Mouse (Mus musculus): Measurements from ENCODE around the gene Lta. TPM values are rescaled to one million over a fixed set of nuclear protein-coding genes. Genes with fewer than 3 reads are reported as not detected.

The Lta gene
- polyA plus RNA-seq, 1 experiment, result 26.8 TPM

- DNase-seq (ENCODE audit: low read depth in 1 of 2, low spot score in 2 of 2), result no peak
- TF ChIP-seq CTCF (IDR thresholded peaks at IDR 0.05; ENCODE audit: extremely low read depth, insufficient read depth, insufficient read length, insufficient replicate concordance) (no peak), POLR2A (IDR thresholded peaks at IDR 0.05; ENCODE audit: low read depth, low read length) (no peak)
- Histone ChIP-seq H3K4me3 (ENCODE audit: extremely low read depth, insufficient read depth, insufficient read length) (no peak overlapping the region), H3K27ac (ENCODE audit: insufficient read depth, low read length) (no peak overlapping the region), H3K4me1 (ENCODE audit: control insufficient read depth, insufficient read depth, insufficient read length) (no peaks in the 10 kb centered on the region), H3K27me3 (ENCODE audit: control insufficient read depth, insufficient read depth, low read length) (no peaks in the 10 kb centered on the region), H3K36me3 (ENCODE audit: control insufficient read depth, insufficient read depth, low read length) (peaks cover 63% of the 10 kb centered on the region)
- WGBS, result 91% methylated on average over 15 of the region's 15 CpGs
Measured at GRCm38 (mm10) chr17:35251162-35251719, 46.1 kb upstream of the Lta start.

GRCm38 (mm10) chr17:35250348-35251120 lies 45.4 kb upstream of the Lta start:
- Histone ChIP-seq H3K4me3 (ENCODE audit: extremely low read depth, insufficient read depth, insufficient read length) (no peak overlapping the region), H3K36me3 (ENCODE audit: control insufficient read depth, insufficient read depth, low read length) (peaks cover 65% of the 10 kb centered on the region), H3K4me1 (ENCODE audit: control insufficient read depth, insufficient read depth, insufficient read length) (no peaks in the 10 kb centered on the region; the same call in 1 of the 2 replicates), H3K27ac (ENCODE audit: insufficient read depth, low read length) (no peak overlapping the region), H3K27me3 (ENCODE audit: control insufficient read depth, insufficient read depth, low read length) (no peaks in the 10 kb centered on the region)
- no peak for DNase-seq (ENCODE audit: low read depth in 1 of 2, low spot score in 2 of 2)
- TF ChIP-seq POLR2A (IDR thresholded peaks at IDR 0.05; ENCODE audit: low read depth, low read length), result no peak
- TF ChIP-seq CTCF (IDR thresholded peaks at IDR 0.05; ENCODE audit: extremely low read depth, insufficient read depth, insufficient read length, insufficient replicate concordance), result no peak
- 97% methylated on average over 3 of the region's 3 CpGs for WGBS

DNA sequence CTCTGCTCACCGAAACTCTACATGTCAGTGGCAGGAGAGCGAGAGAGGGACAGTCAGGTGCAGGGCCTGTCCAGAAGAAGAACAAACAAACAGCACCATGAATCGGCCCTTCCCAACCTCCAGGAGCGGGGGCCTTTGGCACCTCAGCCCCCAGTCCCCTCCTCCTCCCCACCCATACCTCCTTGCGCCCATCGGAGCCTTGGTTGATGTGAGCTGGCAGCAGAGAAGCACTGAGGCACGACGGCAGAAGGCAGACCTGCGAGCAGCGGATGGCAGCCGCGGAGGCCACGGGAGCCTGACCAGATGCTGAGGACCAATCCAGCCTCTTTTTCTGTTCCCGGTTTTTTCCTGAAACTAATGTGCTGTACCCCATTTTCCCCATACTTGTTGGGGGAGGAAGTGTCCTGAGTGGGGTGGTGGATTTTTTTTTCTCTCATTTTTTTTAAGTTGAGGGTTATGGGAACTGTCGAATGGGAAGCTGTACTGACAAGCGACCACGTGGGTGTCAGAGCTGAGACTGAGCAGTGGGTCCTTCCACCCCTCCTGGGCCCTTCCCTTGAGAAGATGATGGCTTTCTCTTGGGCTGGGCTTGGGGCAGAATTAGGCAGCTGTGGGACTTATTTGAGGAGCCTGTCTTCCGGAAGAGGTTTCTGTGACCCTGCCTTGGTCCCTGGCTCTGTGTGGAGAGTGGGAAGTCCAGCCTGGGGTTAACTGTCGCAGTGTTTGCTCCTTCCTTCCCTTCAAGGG lies 44.5 kb upstream of the Lta start:
- peaks cover 73% of the 10 kb centered on the region for H3K36me3 ChIP-seq (ENCODE audit: control insufficient read depth, insufficient read depth, low read length)
- 85% methylated on average over 19 of the region's 19 CpGs for WGBS
- H3K4me1 ChIP-seq (ENCODE audit: control insufficient read depth, insufficient read depth, insufficient read length), result no peaks in the 10 kb centered on the region; the same call in 1 of the 2 replicates
- DNase-seq (ENCODE audit: low read depth in 1 of 2, low spot score in 2 of 2), result no peak
- no peak overlapping the region for H3K4me3 ChIP-seq (ENCODE audit: extremely low read depth, insufficient read depth, insufficient read length)
- TF ChIP-seq CTCF (IDR thresholded peaks at IDR 0.05; ENCODE audit: extremely low read depth, insufficient read depth, insufficient read length, insufficient replicate concordance) (no peak), POLR2A (IDR thresholded peaks at IDR 0.05; ENCODE audit: low read depth, low read length) (no peak)
- no peak overlapping the region for H3K27ac ChIP-seq (ENCODE audit: insufficient read depth, low read length)
- H3K27me3 ChIP-seq (ENCODE audit: control insufficient read depth, insufficient read depth, low read length), result no peaks in the 10 kb centered on the region

GRCm38 (mm10) chr17:35248986-35249385 lies 43.8 kb upstream of the Lta start:
- Histone ChIP-seq H3K4me1 (ENCODE audit: control insufficient read depth, insufficient read depth, insufficient read length) (no peaks in the 10 kb centered on the region; the same call in 1 of the 2 replicates), H3K27ac (ENCODE audit: insufficient read depth, low read length) (no peak overlapping the region), H3K4me3 (ENCODE audit: extremely low read depth, insufficient read depth, insufficient read length) (no peak overlapping the region), H3K36me3 (ENCODE audit: control insufficient read depth, insufficient read depth, low read length) (peaks cover 76% of the 10 kb centered on the region), H3K27me3 (ENCODE audit: control insufficient read depth, insufficient read depth, low read length) (no peaks in the 10 kb centered on the region)
- 88% methylated on average over 14 of the region's 14 CpGs for WGBS
- DNase-seq (ENCODE audit: low read depth in 1 of 2, low spot score in 2 of 2), result no peak
- TF ChIP-seq POLR2A (IDR thresholded peaks at IDR 0.05; ENCODE audit: low read depth, low read length) (no peak), CTCF (IDR thresholded peaks at IDR 0.05; ENCODE audit: extremely low read depth, insufficient read depth, insufficient read length, insufficient replicate concordance) (no peak)

GRCm38 (mm10) chr17:35247144-35247543 lies 42.0 kb upstream of the Lta start:
- WGBS, result 87% methylated on average over 7 of the region's 7 CpGs
- TF ChIP-seq POLR2A (IDR thresholded peaks at IDR 0.05; ENCODE audit: low read depth, low read length) (no peak), CTCF (IDR thresholded peaks at IDR 0.05; ENCODE audit: extremely low read depth, insufficient read depth, insufficient read length, insufficient replicate concordance) (no peak)
- H3K27me3 ChIP-seq (ENCODE audit: control insufficient read depth, insufficient read depth, low read length), result no peaks in the 10 kb centered on the region
- no peak for DNase-seq (ENCODE audit: low read depth in 1 of 2, low spot score in 2 of 2)
- no peak overlapping the region for H3K4me3 ChIP-seq (ENCODE audit: extremely low read depth, insufficient read depth, insufficient read length)
- H3K36me3 ChIP-seq (ENCODE audit: control insufficient read depth, insufficient read depth, low read length), result peaks cover 64% of the 10 kb centered on the region
- no peak overlapping the region for H3K27ac ChIP-seq (ENCODE audit: insufficient read depth, low read length)
- H3K4me1 ChIP-seq (ENCODE audit: control insufficient read depth, insufficient read depth, insufficient read length), result peaks cover 4% of the 10 kb centered on the region; the same call in 1 of the 2 replicates

DNA sequence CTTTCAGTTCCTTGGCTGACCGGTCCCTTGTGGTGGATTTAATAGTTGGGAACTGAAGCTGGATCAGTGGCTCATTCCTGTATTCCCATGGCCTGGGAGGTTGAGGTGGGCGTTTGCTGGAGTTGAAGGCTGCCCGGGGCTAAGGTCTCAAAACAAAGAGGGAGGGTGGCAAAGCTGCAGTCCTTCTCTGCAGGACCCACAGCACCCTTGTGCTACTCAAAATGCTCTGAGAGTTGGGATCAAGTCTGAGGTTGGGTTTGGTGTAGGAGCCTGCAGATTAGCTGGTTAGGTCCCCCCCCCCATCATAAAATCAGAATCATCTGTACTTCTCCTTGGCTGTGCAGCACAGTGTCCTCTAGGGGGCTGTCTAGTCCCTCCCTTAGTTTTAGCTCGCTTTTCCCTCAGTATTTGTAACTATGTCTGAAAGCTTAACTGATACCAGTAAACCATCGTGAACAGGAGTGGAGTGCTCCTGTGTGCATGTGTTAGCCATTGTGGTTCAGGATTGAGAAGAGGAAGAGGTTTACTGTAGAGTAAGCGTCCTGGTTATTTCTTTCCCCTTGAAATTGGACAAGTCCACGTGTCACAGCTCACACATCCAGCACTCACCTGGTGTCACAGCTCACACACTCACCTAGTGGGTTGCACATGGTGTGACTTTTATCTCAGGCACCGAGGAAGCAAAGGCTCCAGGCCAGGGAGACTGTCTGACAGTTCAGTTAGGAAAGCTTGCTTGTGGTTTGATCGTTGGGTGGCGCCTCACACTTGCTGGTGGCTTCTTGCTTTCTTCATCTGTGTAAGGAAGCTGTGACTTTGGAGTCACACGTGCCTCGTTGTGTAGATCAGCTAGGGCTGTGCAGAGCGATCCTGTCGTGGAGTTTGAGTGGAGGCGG lies 40.8 kb upstream of the Lta start:
- H3K4me3 ChIP-seq (ENCODE audit: extremely low read depth, insufficient read depth, insufficient read length), result no peak overlapping the region
- H3K27me3 ChIP-seq (ENCODE audit: control insufficient read depth, insufficient read depth, low read length), result no peaks in the 10 kb centered on the region
- peaks cover 4% of the 10 kb centered on the region; the same call in 1 of the 2 replicates for H3K4me1 ChIP-seq (ENCODE audit: control insufficient read depth, insufficient read depth, insufficient read length)
- H3K36me3 ChIP-seq (ENCODE audit: control insufficient read depth, insufficient read depth, low read length), result peaks cover 57% of the 10 kb centered on the region
- DNase-seq (ENCODE audit: low read depth in 1 of 2, low spot score in 2 of 2), result peak in 1 of 2 experiments; percentile 20
- TF ChIP-seq POLR2A (IDR thresholded peaks at IDR 0.05; ENCODE audit: low read depth, low read length) (no peak), CTCF (IDR thresholded peaks at IDR 0.05; ENCODE audit: extremely low read depth, insufficient read depth, insufficient read length, insufficient replicate concordance) (peak; percentile 3; the same call in 1 of the 2 replicates)
- WGBS, result 62% methylated on average over 15 of the region's 15 CpGs
- no peak overlapping the region for H3K27ac ChIP-seq (ENCODE audit: insufficient read depth, low read length)

Measured in spleen, adult 2 months (tissue).